Mouse (Mus musculus) bone marrow, adult 2 months (tissue): ENCODE results near the gene Igfbp7.

Source experiments
- CTCF ChIP-seq: fragments of 200-500 bp; IDR thresholded peaks from 2 replicates; pipeline ENCODE4 v1.5.1; 2011; ENCODE audit warnings: low read length, control low read depth; ENCODE audit not compliant: control insufficient read depth, insufficient read depth
- POLR2A ChIP-seq: fragments of 200-500 bp; IDR thresholded peaks from 2 replicates; pipeline ENCODE4 v1.6.1; 2011; ENCODE audit warnings: low read depth, mild to moderate bottlenecking, control low read depth, low read length, borderline replicate concordance; ENCODE audit not compliant: control insufficient read depth

- no peak for TF ChIP-seq POLR2A
- no peak for TF ChIP-seq CTCF
Observed at GRCm38 (mm10) chr5:77402137-77402536, 5.7 kb downstream of the Igfbp7 start.
